Mouse (Mus musculus) testis, adult 2 months (tissue): Measurements from ENCODE around the gene Bpi.

Source experiments
- CTCF ChIP-seq: fragments of 200-500 bp; IDR thresholded peaks from 2 replicates; pipeline ENCODE4 v1.5.1; 2012; ENCODE audit warnings: low read depth, mild to moderate bottlenecking, inconsistent platforms, low read length, moderate library complexity; ENCODE audit not compliant: control insufficient read depth, insufficient read depth, insufficient replicate concordance
- POLR2A ChIP-seq: fragments of 200-500 bp; IDR thresholded peaks from 2 replicates; pipeline ENCODE4 v1.6.1; 2012; ENCODE audit warnings: low read depth, mild to moderate bottlenecking, inconsistent platforms, low read length, moderate library complexity; ENCODE audit not compliant: control insufficient read depth

DNA sequence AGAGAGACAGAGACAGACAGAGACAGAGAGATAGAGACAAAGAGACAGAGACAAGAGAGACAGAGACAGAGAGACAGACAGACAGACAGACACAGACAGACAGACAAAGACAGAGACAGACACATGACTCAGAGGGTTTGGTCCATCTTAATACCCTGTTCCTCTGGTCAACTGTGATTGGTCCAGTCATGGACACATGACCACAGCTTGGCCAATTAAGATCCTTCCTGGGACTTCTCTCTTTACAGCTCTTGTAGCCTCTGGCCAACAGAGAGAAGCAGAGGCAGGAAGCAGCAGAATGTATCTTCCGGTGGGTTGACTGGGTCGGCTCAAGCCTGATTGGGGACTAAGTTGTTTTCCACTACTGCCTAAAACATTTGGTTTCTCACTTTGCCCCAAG lies 38.3 kb upstream of the Bpi start:
- no peak for TF ChIP-seq CTCF
- TF ChIP-seq POLR2A: no peak
